Mouse (Mus musculus): ENCODE measurements around the gene BC030870. TPM values are rescaled to one million over a fixed set of nuclear protein-coding genes. Genes with fewer than 3 reads are reported as not detected.

The BC030870 gene
- not detected for total RNA-seq (2022)

DNA sequence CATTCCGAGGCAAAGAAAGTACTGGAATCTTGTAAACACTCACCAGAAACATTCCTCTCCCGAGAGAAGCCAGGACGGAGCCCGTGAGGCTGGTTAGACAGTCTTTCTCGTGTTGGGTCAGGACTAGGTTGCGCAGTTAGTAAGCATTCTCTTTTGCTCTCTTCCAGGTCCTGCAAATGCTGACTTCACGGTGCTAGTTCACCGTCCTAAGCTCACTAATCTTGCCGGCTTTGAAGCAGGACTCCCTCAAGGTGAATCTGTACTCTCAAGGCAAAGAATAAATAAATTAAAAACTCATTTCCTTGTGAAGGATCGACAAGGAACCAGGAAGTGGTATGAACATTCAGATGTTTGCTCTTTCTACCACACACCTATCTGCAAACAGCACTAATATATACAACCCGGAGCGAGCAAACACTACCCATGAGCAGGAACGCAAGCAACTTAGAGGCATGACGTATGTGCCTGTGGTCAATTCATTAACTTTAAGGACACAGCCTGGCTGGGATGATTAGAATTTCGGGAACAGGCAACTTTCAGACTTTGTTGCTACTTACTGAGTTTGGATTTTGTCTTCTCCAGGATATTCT is at the start of gene BC030870:
BC030870 (minus strand) TSS at position 365 of the 590 bp plus-strand sequence.
- no peak for DNase-seq (ENCODE audit: low spot score in 2 of 2)

DNA sequence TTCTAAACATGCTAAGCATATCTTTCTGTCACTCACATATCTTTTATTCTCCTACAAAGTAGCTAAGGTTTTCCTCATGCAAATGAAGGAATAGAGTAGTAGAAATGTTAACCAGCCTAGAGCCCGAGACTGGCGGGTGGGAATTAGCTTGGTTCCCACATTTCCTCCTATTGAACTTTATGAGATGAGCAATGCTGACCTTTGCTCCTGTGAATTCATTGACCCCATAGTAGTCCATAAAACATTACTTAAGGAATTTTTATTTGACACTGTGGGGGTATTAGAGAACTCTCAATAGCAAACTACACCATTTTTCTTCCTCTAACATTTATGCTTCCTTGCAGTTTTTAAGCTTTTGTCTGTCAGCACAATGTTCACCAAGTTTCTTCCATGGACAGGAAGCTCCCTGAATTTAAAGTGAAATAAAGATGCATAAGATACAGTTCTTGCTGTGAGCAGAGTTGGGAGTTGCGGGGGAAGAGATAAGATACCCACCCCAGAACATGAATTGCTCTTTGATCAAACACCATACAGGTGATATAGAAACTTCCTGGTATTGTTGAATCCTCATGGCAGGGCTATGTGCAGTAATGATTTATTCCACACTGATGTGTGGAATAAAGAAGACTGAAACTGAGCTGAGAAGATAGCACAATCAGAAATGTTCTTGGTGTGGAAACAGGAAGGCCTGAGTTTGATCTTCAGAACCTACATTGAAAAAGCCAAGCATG is 45.5 kb upstream of the BC030870 start:
- no peak for DNase-seq (ENCODE audit: low spot score in 2 of 2)

DNA sequence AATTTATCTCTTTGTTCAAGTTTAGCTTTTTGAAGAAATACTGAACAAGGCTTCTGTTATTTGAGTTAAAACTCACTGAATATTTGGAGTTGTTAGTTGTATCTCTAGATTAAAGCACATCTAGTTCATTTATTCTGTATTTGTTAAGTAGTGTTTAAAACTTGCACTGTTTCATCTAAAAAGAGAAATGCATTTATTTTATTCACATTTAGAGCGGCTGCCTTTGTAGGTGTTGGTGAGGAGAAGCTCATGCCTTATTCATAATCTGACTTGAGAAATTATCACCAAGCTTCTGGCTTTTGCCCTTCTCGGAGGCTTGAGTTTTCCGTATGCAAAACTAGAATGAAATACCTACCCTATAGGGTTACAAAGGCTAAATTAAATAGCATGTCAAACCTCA is 39.8 kb upstream of the BC030870 start:
- DNase-seq (ENCODE audit: low spot score in 2 of 2) = no peak

DNA sequence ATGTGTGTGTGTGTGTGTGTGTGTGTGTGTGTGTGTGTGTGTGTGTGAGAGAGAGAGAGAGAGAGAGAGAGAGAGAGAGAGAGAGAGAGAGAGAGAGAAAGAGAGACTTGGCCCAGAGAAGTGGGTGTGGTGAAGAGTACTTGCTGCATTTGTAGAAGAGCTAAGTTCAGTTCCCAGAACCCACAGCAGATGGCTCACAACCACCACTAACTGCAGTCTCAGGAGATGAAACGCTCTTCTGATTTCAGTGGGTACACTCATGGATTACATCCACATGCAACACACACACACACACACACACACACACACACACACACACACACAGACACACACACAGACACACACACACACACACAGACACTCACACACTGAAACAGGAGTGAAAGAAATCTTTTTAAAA is 31.3 kb upstream of the BC030870 start:
- DNase-seq (ENCODE audit: low spot score in 2 of 2) = peak in 1 of 2 experiments; percentile 47

DNA sequence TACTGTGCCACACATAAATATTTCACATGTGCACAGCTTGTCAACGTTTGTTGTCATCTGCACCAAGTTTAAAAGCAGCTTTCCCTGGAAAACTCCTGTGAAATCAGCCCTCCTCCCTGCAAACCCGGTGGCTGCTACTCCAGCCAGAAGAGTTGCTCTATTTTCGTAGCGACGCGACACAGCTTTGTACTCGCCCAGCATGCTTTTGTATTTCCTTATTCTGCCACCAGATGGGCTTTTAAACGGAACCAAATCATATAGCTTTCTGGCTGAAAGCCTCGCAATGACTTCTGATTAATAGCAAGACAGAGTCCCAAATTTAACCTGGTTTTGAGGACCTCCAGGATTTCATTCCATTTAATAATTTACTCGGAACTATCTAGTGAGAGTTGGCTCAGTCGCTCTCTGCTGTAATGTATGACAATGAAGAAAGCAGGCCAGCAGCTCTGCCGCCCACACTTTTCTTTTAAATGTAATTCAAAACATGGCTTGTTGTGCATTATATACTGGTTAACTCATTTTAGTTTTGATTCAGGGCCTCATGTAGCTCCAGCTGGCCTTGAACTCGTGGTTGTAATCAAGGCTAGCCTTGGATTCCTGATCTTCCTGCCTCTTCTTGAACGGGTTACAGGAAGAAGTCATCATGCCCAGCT is 29.9 kb upstream of the BC030870 start:
- DNase-seq (ENCODE audit: low spot score in 2 of 2) = peak in 1 of 2 experiments; percentile 46

DNA sequence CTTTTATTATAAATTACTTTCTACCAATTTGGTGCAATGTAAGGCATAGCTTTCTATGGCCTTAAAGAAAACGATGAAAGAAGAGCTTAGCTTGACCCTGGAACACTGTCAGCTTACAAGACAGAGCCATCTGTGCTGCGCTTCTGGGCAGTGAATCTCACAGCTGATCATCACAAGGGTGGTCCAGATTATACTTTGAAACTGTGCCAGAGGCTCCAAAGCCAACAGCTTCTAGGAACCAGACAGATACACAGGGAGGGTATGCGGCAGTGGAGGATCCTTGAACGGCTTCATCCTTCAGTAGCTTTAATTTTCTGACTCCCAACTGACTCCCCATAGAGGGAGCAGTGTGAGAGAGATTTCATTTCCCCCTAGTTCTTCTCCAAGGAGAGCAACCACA is 28.5 kb upstream of the BC030870 start:
- DNase-seq (ENCODE audit: low spot score in 2 of 2) = no peak

DNA sequence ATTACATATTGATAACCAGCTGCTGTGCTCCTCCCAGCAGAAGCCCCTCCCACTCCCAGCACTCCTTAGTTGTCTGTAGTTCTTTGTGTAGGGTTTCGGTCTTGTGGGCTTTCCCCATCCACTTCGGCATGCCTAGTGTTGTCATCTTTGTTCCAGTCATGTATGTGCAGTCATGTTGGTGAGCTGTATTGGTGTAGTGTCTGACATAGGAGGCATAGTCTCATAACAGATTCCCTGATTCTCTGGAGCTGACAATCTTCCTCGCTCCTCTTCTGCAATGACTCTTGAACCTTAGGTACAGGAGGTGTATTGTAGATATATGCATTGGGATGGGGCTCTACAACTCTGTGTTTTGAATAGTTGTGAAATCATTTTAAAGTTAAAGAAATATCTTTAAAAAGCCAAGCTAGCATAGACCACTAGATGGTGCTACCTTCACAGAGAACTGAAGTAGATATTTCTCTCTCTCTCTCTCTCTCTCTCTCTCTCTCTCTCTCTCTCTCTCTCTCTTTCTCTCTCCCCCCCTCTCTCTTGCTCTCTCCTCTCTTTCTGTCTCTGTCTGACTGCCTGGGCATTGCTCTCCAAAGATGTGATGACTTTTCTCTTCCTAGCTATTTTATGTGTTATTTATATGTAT is 9.6 kb upstream of the BC030870 start:
- DNase-seq (ENCODE audit: low spot score in 2 of 2) = no peak

DNA sequence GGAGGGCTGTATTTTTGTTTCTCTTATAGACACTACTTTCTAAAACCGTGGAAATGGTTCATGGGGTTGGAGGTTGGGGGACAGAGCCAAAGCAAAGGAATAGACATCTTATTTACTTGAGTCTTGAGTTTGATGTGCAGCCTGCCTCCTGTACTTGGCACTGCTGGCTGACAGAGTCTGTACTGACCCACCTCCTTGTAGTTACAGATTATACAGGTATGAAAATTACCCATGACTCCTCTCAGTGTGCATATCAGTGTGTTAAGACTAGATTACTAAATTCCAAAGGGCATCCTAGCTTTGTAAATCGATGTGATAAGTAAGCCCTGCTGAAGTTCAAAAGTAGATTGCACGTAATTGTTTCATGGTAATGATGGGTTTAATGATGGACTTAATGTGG is 2.9 kb downstream of the BC030870 start:
- DNase-seq (ENCODE audit: low spot score in 2 of 2) = no peak

DNA sequence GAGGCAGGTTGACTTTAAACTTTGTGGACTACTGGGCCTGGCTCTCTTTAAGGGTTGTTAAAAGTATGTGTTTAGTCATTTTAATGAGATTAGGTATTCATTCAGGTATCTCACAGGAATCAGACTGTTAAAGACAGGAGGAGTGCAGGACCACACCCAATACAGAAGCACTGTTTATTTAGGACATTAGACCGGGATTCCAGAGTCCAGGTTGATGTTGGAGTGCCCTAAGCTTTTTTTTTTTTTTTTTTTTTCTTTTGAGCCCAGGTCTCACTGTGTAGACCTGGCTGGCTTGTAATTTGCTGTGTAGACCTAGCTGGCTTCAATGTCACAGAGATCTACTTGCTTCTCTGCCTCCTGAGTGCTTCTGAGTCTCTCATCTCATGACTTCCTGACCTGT is 3.3 kb downstream of the BC030870 start:
- DNase-seq (ENCODE audit: low spot score in 2 of 2) = no peak

DNA sequence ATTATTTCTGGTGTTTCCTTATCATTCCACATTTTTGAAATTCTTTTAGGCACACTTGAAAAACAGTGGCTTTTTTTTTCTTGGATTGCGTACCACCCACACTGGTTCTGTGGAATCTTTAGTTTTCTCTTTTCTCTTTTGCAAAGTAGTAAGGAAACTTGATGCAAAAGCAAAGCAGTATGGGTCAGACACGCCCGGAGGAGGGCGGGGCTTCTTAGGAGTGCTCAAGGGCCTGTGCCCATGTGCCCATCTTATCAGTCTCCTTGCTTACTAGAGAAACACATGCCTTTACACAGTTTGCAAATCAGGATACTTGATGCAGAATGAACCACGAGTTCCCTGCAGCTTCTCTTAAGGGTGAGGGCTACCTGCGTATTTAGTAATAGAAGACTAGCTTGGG is 17.3 kb downstream of the BC030870 start:
- no peak for DNase-seq (ENCODE audit: low spot score in 2 of 2)

DNA sequence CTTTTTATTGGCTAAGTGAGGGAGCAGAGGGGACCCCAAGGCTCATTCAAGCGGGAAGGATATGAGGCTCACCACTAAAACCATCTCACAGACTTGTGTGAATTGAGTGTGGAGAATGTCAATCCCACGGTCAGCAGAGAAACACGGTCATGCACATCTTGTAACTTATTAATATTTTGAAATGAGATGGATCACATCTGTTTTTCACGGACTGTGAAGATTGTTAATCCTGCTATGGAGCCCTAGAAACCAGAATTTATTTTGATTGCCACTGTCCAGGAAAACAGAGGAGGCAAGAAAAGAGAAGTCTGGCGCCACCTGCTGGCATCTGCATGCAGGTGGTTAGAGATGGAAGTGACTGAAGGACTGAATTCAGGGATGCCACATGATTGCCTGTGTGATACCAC is 19.1 kb downstream of the BC030870 start:
- peak; percentile 31 to 42 for DNase-seq (ENCODE audit: low spot score in 2 of 2)

DNA sequence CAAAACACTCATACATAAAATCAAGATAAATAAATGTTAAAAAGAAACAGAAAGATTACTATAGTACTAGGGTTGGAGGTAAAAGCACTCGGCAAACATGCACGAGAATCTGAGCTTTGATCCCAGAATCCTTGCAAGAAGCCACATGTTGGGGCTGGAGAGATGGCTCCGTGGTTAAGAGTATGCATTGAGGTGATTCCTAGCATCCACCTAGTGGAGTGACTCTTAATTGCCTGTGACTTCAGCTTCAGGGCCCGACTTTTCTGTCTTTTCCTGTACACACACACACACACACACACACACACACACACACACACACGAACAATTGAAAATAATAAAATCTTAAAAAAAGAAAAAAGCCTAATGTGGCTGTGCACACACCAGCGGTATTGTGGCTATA is 20.4 kb downstream of the BC030870 start:
- no peak for DNase-seq (ENCODE audit: low spot score in 2 of 2)

DNA sequence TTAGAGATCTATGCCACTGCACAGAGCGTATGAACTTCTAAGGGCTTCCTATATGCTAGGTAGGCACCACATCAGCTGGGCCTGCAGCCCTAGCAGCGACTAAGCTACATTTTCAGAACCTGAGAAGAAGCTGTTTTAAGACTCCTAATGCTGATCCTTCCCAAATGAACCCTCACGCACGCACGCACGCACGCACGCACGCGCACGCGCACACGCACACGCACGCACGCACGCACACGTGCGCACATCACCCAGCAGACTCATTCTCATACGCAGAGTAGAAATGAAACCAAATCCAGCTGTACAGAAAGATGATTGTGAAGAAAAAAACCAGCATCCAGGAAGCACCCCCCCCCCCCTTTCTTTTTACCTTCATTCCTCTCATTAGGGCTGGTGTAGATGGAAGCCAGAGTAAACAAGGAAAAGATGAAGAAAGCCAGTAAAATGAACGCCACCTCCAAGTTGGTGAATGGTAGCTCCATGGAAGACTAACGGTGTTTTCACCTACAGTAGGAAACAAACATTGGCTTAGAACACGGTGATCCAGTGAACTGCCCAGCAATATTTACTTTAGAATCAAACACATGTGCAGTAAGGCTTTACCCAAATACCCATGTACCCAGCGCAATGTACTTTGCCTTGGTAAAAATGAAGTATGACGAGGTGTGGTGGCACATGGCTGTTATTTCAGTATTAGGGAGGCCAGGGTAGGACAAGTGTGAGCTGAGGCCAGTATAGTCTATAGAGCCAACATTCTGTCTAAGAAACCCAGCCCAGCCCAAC is 21.2 kb downstream of the BC030870 start:
- no peak for DNase-seq (ENCODE audit: low spot score in 2 of 2)

DNA sequence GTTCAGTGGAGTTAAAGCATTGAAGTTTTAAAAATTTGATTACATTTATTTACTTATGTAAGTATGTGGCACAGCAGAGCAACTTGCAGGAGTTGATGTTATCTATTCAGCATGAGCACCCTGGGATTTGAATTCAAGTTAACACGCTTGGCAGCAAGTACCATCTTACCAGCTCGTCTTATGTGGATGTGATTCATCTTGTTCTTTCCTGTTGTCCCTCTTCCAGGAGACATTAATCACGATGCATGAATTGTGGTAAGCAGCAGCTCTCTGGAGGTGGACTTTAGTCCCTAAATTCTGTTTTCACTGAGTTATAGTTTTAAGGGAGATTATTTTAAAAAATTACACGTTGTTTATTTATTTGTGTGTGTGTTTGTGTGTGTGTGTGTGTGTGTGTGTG is 25.3 kb downstream of the BC030870 start:
- DNase-seq (ENCODE audit: low spot score in 2 of 2) = peak in 1 of 2 experiments; percentile 7

DNA sequence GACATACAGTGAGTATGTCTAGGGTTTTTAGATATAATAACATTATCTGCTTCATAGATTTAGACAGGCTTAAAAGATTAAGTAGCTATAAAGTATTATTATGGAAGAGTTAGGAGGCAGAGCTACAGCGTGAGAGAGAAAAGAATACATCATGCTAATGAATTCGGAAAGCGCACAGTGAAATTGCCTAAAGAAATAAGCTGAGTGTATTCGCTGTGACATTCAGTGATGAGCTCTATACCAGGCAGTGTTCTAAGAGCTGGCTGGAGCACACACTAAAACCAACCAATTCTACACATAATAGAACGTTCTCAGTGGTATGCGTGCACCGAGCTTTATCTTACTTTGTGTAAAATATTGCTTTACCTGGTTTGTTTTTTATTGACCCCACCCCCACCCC is 25.7 kb downstream of the BC030870 start:
- DNase-seq (ENCODE audit: low spot score in 2 of 2) = no peak

DNA sequence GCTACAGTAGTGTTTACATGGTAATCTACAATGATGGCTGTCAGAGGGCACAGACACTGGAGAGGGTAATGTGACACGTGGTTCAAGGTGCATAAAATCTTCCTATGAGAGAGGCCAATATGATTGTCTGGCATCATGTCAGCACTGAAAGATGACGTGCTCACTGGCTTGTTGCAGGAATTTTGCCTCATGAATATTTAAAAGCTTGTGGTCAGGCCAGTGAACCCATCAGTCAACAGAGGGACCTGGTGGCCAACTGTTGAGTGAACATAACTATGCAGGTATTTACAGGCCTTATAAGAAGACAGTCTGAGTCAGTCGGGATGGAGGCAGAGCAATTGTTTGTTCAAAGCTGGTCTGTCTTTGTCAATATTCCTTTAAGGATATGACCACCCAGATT is 29.6 kb downstream of the BC030870 start:
- no peak for DNase-seq (ENCODE audit: low spot score in 2 of 2)

DNA sequence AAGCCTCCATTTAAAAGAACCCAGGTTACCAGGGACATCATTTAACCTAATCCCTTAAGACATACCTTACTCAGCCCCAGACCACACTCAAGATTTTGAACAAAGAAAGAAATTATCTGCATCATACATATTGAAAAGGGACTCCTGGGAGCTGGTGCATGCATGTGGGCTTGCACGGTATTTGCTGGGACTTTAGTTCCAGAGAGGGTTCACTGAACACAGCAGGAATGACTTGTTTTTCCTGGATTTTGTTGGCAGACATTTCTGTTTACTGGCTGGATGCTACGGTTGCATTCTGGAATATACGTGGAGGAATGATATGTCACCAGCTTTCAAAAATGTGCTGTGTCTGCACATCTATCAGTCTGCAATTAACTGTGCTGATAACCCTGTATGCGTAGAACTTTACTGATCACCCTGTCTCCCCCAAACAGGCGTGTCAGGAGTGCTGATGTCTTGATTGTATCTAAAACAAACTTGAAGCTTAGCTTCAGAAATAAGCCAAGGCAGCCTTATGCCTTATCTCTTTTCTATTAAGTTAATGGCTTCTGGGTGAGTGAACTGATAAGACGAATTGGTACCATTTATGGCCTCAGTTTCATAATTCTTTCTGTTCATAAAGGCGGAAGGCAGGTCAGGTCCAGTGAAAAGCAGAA is 31.5 kb downstream of the BC030870 start:
- DNase-seq (ENCODE audit: low spot score in 2 of 2) = no peak

DNA sequence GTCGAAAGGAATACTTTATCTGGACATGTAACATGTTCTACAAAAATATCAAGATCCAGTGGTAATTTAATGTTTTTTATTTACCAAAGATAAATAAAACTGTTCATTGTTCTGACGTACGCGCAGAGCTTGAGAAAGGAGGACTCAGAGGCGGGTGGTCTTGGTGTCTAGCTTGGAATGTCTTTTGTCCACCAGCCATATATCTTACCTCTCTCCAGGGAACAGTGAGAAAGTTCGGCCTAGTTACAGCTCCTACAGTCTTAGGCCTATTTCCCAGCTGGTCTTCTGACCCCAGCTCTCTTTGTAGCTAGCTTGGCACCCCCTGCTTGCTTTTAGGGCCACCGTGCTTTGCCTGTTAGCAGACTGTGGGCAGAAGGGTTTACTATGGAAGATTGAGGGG is 39.6 kb downstream of the BC030870 start:
- DNase-seq (ENCODE audit: low spot score in 2 of 2) = no peak

DNA sequence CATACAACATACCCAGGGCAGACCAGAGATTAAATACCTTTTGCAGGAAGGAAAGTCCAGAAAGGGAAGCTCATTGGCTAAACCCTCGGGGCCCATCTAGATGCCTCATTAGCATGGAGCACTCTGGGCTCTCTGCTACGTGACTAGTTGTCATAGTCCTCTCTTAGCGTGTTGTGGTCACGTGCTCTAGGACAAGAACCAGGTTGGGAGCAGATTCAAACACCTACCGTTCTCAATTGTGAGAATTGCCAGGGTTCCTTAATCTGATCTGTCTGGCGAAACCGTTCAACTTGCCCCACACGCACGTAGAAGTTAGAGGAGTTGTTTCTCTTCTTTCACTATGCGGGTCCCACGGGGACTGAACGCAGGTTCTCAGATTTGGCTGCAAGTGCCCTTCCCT is 41.2 kb downstream of the BC030870 start:
- DNase-seq (ENCODE audit: low spot score in 2 of 2) = no peak

DNA sequence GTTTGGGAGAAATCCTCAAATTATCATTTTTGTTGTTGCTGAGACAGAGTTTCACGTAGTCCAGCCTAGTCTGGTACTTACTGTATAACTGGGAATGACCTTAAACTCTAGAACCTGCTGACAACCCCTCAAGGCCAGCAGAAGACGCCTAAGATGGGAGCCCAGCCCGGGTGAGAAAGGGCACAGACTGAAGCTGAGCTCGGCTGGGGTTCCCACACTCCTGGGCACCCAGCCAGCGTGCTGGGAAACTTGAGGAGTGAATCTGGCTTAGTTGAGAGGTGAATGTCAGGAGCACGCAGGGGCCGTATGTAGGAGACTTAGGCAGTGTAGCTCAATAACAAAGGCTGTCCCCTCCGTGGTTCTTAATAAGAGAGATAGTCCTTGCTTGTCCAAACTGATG is 41.7 kb downstream of the BC030870 start:
- DNase-seq (ENCODE audit: low spot score in 2 of 2) = no peak

DNA sequence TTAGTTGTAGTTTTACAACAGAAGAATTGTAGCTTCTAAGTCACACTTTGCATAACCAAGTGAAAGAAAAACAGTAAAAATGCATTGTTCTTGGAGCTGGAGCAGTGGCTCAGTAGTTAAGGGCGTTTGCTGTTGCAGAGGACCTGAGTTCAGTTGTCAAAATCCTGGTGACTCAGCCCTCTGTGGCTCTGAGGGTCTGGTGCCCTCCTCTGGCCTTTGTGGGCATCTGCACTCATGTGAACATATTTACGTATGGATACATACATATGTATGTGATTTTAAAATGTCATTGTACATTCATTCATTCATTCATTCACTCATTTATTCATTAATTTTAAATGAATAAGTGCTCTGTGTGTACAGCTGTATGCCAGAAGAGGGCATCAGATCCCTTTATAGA is 43.7 kb downstream of the BC030870 start:
- no peak for DNase-seq (ENCODE audit: low spot score in 2 of 2)

All from left cerebral cortex, adult 8-10 months (tissue).